Mouse (Mus musculus): ENCODE data around the gene Vwce.

Vwce gene

DNA sequence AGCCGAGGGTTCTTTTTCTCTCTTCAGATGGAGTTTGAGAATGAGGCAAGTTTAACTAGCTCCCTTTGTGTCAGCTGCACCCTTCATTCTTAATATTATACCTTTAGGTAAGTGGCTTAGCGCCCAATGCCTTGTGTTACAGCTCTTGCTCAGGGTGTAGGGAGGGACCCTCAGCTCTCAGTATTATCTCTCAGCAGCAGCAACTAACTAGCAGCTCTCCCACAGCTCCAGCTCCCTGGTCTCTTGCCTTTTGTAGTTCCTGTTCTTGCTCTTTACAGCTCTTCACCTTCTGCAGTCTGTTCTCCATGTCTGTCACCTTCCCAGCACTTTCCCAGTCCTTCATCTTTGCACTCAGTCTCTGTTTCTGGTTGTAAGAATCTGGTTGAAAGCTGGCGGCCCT is 57.6 kb downstream of the Vwce start:
- Histone ChIP-seq H3K27me3 (ENCODE audit: control insufficient read depth, insufficient read depth, low read length, poor library complexity, severe bottlenecking) (no peaks in the 10 kb centered on the region), H3K36me3 (ENCODE audit: control insufficient read depth, insufficient read depth, low read length, poor library complexity, severe bottlenecking) (no peaks in the 10 kb centered on the region)
- no peak for DNase-seq (ENCODE audit: low read depth, low spot score)

DNA sequence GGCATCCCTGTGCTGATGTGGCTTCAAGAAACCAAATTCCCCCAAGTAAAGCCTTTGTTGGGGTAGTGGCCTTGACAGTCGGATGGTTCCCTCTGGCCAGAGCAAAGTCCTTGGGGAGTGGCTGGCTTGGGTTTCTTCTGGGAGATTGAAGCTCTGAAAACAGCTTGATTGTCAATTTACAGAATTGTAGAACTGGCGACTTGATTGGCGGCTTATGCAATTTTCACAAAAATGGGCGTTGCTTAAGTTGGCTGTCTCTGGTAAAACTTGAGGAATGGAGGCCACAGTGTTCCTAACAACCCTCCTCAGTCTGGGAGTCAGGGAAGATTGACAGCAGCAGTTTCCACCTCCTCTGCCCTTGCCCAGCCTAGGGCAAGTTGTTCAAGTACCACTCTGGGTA is 58.3 kb downstream of the Vwce start:
- DNase-seq (ENCODE audit: low read depth, low spot score): no peak
- H3K36me3 ChIP-seq (ENCODE audit: control insufficient read depth, insufficient read depth, low read length, poor library complexity, severe bottlenecking): no peaks in the 10 kb centered on the region
- no peaks in the 10 kb centered on the region for H3K27me3 ChIP-seq (ENCODE audit: control insufficient read depth, insufficient read depth, low read length, poor library complexity, severe bottlenecking)

DNA sequence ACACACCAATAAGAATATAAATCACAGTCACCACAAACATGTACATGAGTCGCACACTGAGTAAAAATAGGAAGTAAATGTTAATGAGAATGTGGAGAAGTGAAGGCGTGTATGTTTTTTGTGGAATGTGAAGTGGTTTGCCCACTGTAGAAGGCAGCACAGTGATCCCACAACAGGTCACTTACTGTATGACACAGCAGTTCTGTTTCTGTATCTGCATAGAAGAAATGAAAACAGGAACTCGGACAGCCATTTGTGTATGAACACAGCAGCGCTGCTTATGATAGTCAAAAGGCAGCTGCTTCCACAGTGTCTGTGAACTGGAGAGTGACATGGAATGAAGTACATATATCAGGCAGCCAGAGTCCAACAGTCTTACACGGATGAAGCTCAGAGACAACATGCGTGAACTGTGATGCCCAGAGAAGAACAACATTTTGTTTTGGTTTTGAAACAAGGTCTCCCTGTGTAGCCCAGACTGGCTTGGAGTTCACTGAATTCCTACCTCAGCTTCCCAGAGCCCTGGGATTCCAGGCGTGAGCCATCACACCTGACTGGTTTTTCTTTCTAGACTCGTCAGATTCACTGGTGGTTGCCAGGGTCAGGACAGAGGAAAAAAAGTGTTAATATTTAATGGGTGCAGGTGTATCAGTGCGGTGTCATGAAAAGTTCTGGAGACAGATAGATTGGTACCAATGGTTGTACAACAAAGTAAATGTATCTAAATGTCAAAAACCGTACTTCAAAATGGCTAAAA is 60.1 kb downstream of the Vwce start:
- Histone ChIP-seq H3K36me3 (ENCODE audit: control insufficient read depth, insufficient read depth, low read length, poor library complexity, severe bottlenecking) (no peaks in the 10 kb centered on the region), H3K27me3 (ENCODE audit: control insufficient read depth, insufficient read depth, low read length, poor library complexity, severe bottlenecking) (no peaks in the 10 kb centered on the region)
- DNase-seq (ENCODE audit: low read depth, low spot score): peak; percentile 47

DNA sequence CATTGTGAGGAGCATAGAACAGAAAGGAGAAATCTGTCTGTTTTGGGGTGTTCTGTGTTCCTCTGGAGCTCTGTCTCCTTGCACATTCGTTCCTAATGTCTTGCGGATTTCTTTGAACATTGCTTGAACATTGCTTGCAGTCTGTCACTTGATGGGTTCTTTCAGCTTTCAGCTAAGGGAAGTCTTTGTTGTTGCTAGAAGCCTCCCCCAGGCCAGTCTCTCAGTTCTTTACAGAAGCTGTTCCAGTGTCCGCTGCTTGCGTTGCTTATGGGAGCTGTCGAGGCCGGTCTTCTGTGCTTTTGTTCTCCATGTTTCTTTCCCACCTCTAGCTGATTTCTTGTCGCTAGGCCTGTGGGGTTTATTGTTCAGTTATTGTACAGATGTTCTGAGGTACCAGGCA is 61.8 kb downstream of the Vwce start:
- H3K36me3 ChIP-seq (ENCODE audit: control insufficient read depth, insufficient read depth, low read length, poor library complexity, severe bottlenecking): no peaks in the 10 kb centered on the region
- no peak for DNase-seq (ENCODE audit: low read depth, low spot score)
- no peaks in the 10 kb centered on the region for H3K27me3 ChIP-seq (ENCODE audit: control insufficient read depth, insufficient read depth, low read length, poor library complexity, severe bottlenecking)

DNA sequence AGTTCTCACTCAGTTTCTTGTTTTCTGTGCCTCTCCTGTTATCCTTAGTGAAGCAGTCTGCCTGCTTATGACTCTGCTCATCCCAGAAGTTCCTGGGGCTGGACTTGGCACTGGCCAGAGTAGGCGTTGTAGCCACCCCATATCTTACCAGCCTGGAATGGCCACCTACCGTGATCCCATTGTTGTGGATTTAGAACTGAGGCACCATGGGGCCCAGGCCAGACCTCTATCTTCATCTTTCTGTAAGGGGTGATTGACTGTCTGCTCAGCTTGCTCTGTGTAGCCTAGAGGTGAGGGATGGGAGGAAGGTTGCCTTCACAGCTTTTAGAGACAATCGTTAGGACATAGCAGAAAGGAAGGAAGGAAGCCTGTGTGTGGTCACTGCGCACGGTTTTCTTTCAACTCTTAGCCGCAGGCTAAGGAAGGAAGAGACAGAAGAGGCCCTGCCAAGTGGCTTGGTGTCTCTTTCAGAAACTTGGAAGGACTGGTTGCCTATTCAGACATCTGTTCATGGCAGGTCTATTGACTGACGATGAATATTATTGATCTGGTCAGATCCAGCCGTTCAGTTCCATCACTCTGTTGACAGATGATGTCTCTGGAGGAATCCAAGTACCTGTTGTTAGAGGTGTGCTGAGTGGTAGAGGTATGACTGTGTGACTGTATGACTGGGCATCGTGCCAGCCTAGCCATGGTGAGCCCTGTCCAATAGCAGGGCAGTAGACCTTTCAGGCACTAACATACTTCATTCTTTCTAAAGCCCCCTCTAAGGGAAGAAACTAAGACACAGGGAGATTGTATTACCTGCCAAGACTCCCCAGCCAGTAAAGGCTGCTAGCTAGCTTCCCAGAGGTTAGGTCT is 64.3 kb downstream of the Vwce start:
- Histone ChIP-seq H3K27me3 (ENCODE audit: control insufficient read depth, insufficient read depth, low read length, poor library complexity, severe bottlenecking) (no peaks in the 10 kb centered on the region), H3K36me3 (ENCODE audit: control insufficient read depth, insufficient read depth, low read length, poor library complexity, severe bottlenecking) (no peaks in the 10 kb centered on the region)
- DNase-seq (ENCODE audit: low read depth, low spot score): no peak

DNA sequence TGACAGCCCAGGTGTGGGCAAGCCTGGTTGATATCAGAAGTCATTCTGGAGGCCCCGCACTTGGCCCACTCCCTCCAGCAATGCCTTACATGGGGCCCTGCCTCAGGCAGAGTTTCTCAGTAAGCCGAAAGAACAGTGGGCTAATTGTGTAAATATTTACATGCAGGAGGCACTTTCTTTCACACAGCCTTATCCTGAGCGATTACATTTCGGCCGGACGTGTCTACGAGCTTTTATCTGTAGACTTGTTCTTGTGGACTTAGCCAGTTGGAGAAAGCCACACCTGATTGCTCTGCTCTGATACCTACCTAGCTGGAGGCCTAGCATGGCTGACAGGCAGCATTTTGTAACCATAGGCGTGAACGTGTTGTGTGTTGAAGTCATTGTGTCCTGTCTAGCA is 65.8 kb downstream of the Vwce start:
- DNase-seq (ENCODE audit: low read depth, low spot score): no peak
- H3K36me3 ChIP-seq (ENCODE audit: control insufficient read depth, insufficient read depth, low read length, poor library complexity, severe bottlenecking): no peaks in the 10 kb centered on the region

DNA sequence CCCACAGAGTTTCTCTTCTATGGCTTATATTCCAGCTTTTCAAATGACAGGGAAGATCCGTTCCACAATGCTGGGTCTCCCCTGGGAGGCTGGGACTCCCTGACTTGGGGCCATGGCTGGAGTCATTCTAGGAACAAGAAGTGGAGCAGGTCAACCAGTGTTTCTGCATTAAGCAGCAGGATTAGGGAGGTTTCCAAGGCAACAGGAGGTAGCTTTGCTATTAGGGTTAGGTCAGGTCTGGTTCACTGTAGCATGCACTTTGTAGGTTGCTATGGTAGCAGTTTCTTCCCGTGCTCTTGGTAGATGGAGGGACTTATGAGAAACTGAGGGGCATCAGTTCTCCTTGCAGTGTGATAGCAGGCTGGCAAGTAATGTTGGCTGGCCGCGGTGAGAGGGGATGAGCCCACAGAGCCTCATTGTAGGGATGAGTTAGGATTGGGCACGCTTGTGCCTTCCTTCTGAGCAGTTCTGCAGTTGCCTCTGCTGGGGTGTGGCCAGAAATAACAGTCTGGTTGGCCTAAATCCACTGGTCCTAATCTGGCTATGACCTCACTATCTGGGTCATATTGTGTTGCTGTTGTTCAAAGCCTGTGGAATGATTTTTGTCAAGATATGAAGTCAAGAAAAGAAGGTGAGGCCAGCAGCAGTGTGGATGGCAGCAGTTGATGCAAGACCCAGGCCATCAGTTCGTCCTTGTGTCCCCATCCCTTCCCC is 67.2 kb downstream of the Vwce start:
- no peak for DNase-seq (ENCODE audit: low read depth, low spot score)
- Histone ChIP-seq H3K36me3 (ENCODE audit: control insufficient read depth, insufficient read depth, low read length, poor library complexity, severe bottlenecking) (no peaks in the 10 kb centered on the region), H3K27me3 (ENCODE audit: control insufficient read depth, insufficient read depth, low read length, poor library complexity, severe bottlenecking) (no peaks in the 10 kb centered on the region)

More for the DNA sequence above, 65.8 kb downstream of the Vwce start:
- H3K27me3 ChIP-seq (ENCODE audit: control insufficient read depth, insufficient read depth, low read length, poor library complexity, severe bottlenecking): no peaks in the 10 kb centered on the region

DNA sequence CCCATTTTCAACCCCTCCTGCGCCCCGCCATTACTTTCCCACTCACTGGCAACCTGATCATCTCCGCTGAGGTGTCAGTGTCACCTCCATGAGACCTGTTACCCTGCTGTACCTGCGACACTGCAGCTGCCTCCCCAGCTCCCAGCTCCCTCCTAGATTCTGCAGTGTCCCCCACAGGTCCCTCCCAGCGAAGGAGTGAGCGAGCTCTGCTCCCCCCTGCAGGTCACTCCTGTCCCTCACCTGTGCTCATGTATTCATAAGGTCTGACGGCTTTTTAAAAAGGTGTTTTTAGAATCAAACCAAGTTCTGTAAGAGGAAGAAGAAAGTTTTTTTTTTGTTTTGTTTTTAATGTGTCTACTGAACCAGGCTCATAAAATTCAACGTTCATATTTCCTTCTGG is 68.1 kb downstream of the Vwce start:
- no peak for DNase-seq (ENCODE audit: low read depth, low spot score)
- no peaks in the 10 kb centered on the region for H3K36me3 ChIP-seq (ENCODE audit: control insufficient read depth, insufficient read depth, low read length, poor library complexity, severe bottlenecking)
- H3K27me3 ChIP-seq (ENCODE audit: control insufficient read depth, insufficient read depth, low read length, poor library complexity, severe bottlenecking): no peaks in the 10 kb centered on the region

DNA sequence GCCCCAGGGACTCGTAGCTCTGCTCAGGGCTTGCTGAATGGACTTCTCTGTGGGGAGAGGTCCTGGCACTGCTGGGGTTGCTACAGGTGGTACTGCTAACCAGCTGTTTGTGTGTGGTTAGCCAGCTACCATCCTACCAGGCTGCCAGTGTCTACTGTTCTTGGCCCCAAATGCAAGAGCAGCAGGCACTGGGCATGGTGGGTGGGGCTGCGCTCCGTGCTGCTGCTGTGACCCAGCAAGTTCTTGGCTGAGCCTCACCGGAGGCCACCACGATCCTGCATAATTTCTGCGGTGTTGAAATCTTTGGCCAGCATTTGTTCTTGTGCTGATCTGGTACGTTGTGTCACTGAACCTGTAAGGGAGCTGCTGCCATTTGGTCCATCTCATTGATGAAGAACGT is 69.5 kb downstream of the Vwce start:
- Histone ChIP-seq H3K27me3 (ENCODE audit: control insufficient read depth, insufficient read depth, low read length, poor library complexity, severe bottlenecking) (no peaks in the 10 kb centered on the region), H3K36me3 (ENCODE audit: control insufficient read depth, insufficient read depth, low read length, poor library complexity, severe bottlenecking) (no peaks in the 10 kb centered on the region)
- DNase-seq (ENCODE audit: low read depth, low spot score): no peak

DNA sequence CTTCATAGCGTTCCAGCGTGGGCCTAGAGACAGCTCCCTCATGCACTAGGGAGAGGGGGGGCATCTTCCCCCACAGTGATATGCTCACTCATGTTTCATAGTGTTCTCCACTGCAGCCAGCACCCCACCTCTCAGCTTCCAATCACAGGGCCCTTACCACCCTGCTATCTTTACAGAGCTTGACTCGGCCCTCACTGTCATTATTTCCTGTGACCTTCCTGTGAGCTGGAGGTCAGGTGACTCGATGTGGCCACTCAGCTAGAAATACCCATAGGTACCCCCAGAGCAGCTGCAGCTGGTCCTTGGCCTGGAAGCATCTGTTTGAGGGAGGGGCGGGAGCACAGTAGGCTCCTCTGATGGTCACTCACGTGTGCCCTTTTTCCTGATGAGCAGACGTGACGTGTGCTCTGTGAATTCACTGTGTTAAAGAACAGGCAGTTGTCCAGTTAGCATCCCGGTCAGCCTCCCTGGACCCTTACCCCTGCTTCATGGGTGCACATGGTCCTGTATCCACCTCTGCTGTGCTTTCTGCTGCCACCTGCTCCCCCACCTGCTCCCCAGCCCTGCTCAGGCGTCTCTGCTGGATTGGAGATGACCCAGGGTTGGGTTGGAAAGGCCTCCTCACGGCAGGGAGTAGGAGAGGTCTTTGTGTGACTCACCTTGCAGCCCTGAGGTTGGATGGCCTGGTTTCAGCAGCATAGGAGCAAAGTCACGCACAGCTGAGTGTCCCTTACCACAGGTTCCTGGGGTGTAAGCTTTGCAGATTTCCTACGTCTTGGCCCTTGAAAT is 73.3 kb downstream of the Vwce start:
- H3K27me3 ChIP-seq (ENCODE audit: control insufficient read depth, insufficient read depth, low read length, poor library complexity, severe bottlenecking): no peaks in the 10 kb centered on the region
- H3K36me3 ChIP-seq (ENCODE audit: control insufficient read depth, insufficient read depth, low read length, poor library complexity, severe bottlenecking): no peaks in the 10 kb centered on the region; the same call in 1 of the 2 replicates
- no peak for DNase-seq (ENCODE audit: low read depth, low spot score)

DNA sequence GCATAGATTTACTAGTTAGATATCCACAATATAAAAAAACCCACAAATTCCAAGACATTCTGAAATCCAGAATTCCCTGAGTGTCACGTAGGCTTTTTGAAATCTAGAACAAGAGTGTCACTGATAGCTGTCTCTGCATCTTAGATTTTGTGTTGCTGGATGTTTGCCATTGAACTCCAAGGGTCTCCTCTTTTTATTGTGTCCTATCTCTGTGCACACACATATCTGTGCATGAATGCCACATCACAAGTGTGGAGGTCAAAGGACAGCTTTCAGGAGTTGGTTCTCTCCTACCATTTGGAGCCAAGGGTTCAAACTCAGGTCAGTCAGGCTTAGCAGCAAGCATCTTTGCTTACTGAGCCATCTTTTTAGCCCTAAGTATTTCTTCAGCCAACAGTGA is 73.9 kb downstream of the Vwce start:
- Histone ChIP-seq H3K27me3 (ENCODE audit: control insufficient read depth, insufficient read depth, low read length, poor library complexity, severe bottlenecking) (no peaks in the 10 kb centered on the region), H3K36me3 (ENCODE audit: control insufficient read depth, insufficient read depth, low read length, poor library complexity, severe bottlenecking) (no peaks in the 10 kb centered on the region; the same call in 1 of the 2 replicates)
- DNase-seq (ENCODE audit: low read depth, low spot score): no peak

DNA sequence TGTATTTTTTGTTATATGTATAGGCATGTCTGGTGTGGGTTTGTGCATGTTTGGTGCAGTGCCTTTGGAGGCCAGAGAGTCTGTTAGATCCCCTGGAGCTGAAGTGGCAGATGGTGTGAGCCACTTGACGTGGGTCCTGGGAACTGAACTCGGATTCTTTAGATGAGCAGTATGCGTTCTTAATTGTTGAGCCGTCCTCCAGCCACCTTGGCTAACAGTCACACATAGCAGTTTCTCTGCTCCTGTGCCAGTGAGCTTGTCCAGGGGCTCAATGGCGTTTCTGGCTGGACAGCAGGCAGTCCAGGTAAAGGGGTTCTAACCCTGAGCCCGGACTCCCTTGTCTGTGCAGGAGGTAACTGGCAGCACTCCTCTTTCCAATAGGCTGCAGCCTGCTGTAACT is 74.9 kb downstream of the Vwce start:
- DNase-seq (ENCODE audit: low read depth, low spot score): no peak
- Histone ChIP-seq H3K36me3 (ENCODE audit: control insufficient read depth, insufficient read depth, low read length, poor library complexity, severe bottlenecking) (no peaks in the 10 kb centered on the region; the same call in 1 of the 2 replicates), H3K27me3 (ENCODE audit: control insufficient read depth, insufficient read depth, low read length, poor library complexity, severe bottlenecking) (no peaks in the 10 kb centered on the region)

DNA sequence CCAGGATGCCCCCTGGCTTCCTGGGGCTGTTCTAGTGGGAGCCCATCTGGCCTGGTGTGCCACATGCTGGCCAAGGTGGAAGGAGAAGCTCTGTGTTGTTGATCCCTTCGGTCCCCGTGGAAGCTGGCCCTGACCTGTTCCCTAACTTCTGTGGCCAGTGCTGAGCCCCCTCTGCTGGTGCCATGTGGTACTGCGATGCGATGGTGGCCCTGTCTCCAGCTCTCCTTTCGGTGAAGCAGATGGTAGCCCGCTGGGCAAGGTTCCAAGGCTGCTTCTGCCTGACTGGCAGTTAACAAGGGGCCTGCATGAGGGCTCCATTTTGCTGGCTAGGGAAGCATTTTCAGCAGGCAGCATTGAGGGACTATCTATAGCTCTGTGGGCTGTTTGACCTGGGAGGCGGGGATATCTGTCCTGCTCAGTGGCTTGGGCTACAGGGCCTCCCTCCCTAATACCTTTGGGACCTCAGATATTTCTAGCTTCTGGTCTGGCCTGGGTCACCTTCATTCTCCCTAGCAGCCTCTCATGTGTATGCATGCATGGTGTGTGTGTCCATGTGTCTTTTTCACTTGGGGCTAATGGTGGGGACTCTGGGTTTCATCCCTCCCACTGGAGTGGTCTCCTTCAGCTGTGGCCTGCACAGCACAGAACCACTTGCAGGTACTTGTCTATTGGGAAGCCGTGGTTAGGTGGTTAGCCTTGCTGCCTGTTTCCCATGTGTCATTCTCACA is 75.5 kb downstream of the Vwce start:
- peak; percentile 84 for DNase-seq (ENCODE audit: low read depth, low spot score)
- H3K36me3 ChIP-seq (ENCODE audit: control insufficient read depth, insufficient read depth, low read length, poor library complexity, severe bottlenecking): no peaks in the 10 kb centered on the region; the same call in 1 of the 2 replicates
- no peaks in the 10 kb centered on the region for H3K27me3 ChIP-seq (ENCODE audit: control insufficient read depth, insufficient read depth, low read length, poor library complexity, severe bottlenecking)

DNA sequence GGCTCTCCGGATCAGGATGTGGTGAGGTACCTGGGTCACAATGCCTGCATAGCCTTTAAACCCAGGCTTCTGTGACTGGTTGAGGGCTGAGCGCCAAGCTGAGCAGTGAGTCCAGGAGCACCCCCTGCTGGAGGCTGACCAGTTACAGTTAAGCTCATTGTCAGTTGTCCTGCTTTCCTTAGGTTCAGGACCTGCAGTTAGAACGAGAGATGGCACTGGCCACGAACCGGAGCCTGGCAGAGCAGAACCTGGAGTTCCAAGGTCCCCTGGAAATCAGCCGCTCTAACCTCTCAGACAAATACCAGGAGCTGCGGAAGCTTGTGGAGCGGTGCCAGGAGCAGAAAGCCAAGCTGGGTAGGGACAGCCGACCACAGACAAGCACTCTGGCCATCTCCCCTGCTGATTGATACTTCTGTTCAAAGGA is 76.1 kb downstream of the Vwce start:
- Histone ChIP-seq H3K27me3 (ENCODE audit: control insufficient read depth, insufficient read depth, low read length, poor library complexity, severe bottlenecking) (no peaks in the 10 kb centered on the region), H3K36me3 (ENCODE audit: control insufficient read depth, insufficient read depth, low read length, poor library complexity, severe bottlenecking) (no peaks in the 10 kb centered on the region; the same call in 1 of the 2 replicates)
- DNase-seq (ENCODE audit: low read depth, low spot score): peak; percentile 59
